Mouse (Mus musculus) stomach, embryonic 16.5 days (tissue): ENCODE results near the gene Gm9732. TPM values are rescaled to one million over a fixed set of nuclear protein-coding genes. Genes with fewer than 3 reads are reported as not detected.
"Not testable (repeated sequence)": the region's sequence is repeated elsewhere in the genome, so short reads cannot be mapped to it uniquely, and the experiment has no call there.

Experiments
- ATAC-seq: fragments of 200-750 bp; cut with Nextera tagmentation; 2 replicates; pipeline ENCODE4 v1.8.0; 2017; ENCODE audit warnings: moderate number of reproducible peaks, moderate TSS enrichment; ENCODE audit not compliant: insufficient read depth, low FRiP score
- H3K27ac ChIP-seq: fragments of 300-500 bp; sonication (generic); 2 replicates; pipeline ENCODE4 v1.5.1; 2014; ENCODE audit warnings: low read length
- H3K27me3 ChIP-seq: fragments of 300-500 bp; sonication (generic); 2 replicates; pipeline ENCODE4 v1.6.1; 2014; ENCODE audit warnings: low read length, control low read depth, mixed read lengths; ENCODE audit not compliant: control insufficient read depth, insufficient read depth
- H3K36me3 ChIP-seq: fragments of 300-500 bp; sonication (generic); 2 replicates; pipeline ENCODE4 v1.6.1; 2014; ENCODE audit warnings: low read length; ENCODE audit not compliant: control insufficient read depth, insufficient read depth
- H3K4me1 ChIP-seq: fragments of 300-500 bp; sonication (generic); 2 replicates; pipeline ENCODE4 v1.6.1; 2014; ENCODE audit warnings: low read length, control low read depth, mixed read lengths; ENCODE audit not compliant: control insufficient read depth, insufficient read depth
- H3K4me2 ChIP-seq: fragments of 300-500 bp; sonication (generic); 2 replicates; pipeline ENCODE4 v1.6.1; 2014; ENCODE audit warnings: low read depth, low read length, mixed read lengths
- H3K4me3 ChIP-seq: fragments of 300-500 bp; sonication (generic); replicated peaks from 2 replicates; pipeline ENCODE4 v1.5.1; 2014; ENCODE audit warnings: mild to moderate bottlenecking, low read length
- H3K9ac ChIP-seq: fragments of 300-500 bp; sonication (generic); 2 replicates; pipeline ENCODE4 v1.6.1; 2014; ENCODE audit warnings: low read length
- H3K9me3 ChIP-seq: fragments of 300-500 bp; sonication (generic); replicated peaks from 2 replicates; pipeline ENCODE4 v1.6.1; 2016; ENCODE audit warnings: low read length, control low read depth; ENCODE audit not compliant: control insufficient read depth
- WGBS: fragments of 180-500 bp; shearing (Covaris S2); extraction: QIAGEN DNeasy Blood & Tissue Kit; methylation state at CpG from one replicate; pipeline ENCODE4 v1.1.7; 2014; 5-methylcytosine and 5-hydroxymethylcytosine counted together
- polyA plus RNA-seq: library from polyadenylated mRNA; unstranded; fragments of >200 nt; fragmentation: Nextera tagmentation; extraction: Ambion mirVana; gene quantifications from 2 replicates; pipeline ENCODE4 v1.2.1, GENCODE M21; 2015

Gm9732 gene
- polyA plus RNA-seq, 1 experiment from 2014 or later = not detected

GRCm38 (mm10) chr14:43337646-43338045, 62.8 kb downstream of the Gm9732 start:
- ATAC-seq, H3K4me3 ChIP-seq, H3K9me3 ChIP-seq, H3K4me1 ChIP-seq, H3K4me2 ChIP-seq, H3K36me3 ChIP-seq, H3K9ac ChIP-seq, H3K27me3 ChIP-seq, H3K27ac ChIP-seq: not testable (repeated sequence)
- 79% methylated on average over 1 of the region's 1 CpGs for WGBS

- H3K9me3 ChIP-seq, H3K9ac ChIP-seq, H3K27ac ChIP-seq, H3K36me3 ChIP-seq, H3K4me3 ChIP-seq, ATAC-seq, H3K4me2 ChIP-seq, H3K4me1 ChIP-seq, H3K27me3 ChIP-seq: not testable (repeated sequence)
Measured at GRCm38 (mm10) chr14:43347711-43348110, 72.9 kb downstream of the Gm9732 start, which contains the start of gene 1700001F09Rik. TSS of gene 1700001F09Rik (minus strand) at chr14:43347811.

- WGBS = 82% methylated on average over 1 of the region's 2 CpGs
- not testable (repeated sequence) for H3K27me3 ChIP-seq, H3K4me2 ChIP-seq, H3K4me3 ChIP-seq, H3K27ac ChIP-seq, H3K36me3 ChIP-seq, H3K9ac ChIP-seq, H3K4me1 ChIP-seq, ATAC-seq, H3K9me3 ChIP-seq
Measured at GRCm38 (mm10) chr14:43352944-43353343, 78.1 kb downstream of the Gm9732 start.

Other genes with a start within 250 kb of the Gm9732 start
- gene Gm8094, start 198.4 kb upstream of the Gm9732 start, polyA plus RNA-seq = not detected in 2 replicates
- not detected in 2 replicates for gene Gm8104, start 174.4 kb upstream of the Gm9732 start, polyA plus RNA-seq
- not detected in 2 replicates for gene Gm7233, start 95.2 kb upstream of the Gm9732 start, polyA plus RNA-seq
- gene Gm8122, start 39.7 kb upstream of the Gm9732 start, polyA plus RNA-seq = not detected in 2 replicates
- gene Gm8126, start 16.4 kb upstream of the Gm9732 start, polyA plus RNA-seq = not detected in 2 replicates
- not detected in 2 replicates for gene Gm8127, start 18.8 kb downstream of the Gm9732 start, polyA plus RNA-seq
- not detected in 2 replicates for gene 1700001F09Rik, start 72.8 kb downstream of the Gm9732 start, polyA plus RNA-seq
- not detected in 2 replicates for gene Gm8138, start 141.3 kb downstream of the Gm9732 start, polyA plus RNA-seq